Comparison of ENCODE assay signal across 8 mouse cellular contexts in genomic region chr7:83774721-83775120, GRCm38 (mm10). TPM values are rescaled to one million over a fixed set of nuclear protein-coding genes. Genes with fewer than 3 reads are reported as not detected.
DNase-seq lines count a peak whose midpoint lies in the region; ATAC-seq and TF ChIP-seq lines count a peak whose summit lies in the region.

No protein-coding gene starts in this region.

- no peaks in the 10 kb centered on the region for H3K27me3 ChIP-seq in liver, embryonic 14.5 days (ENCODE audit: control insufficient read depth, insufficient read depth, low read length)
- no peaks in the 10 kb centered on the region for H3K27me3 ChIP-seq in liver, embryonic 11.5 days (replicated peaks; ENCODE audit: control insufficient read depth, insufficient read depth, low read length)
- peaks cover 11% of the 10 kb centered on the region for H3K27me3 ChIP-seq in E14TG2a.4 (ENCODE audit: insufficient read depth, low read length)
- H3K27me3 ChIP-seq in limb, embryonic 10.5 days (ENCODE audit: low read depth, poor library complexity, severe bottlenecking) = no peaks in the 10 kb centered on the region

- H3K4me3 ChIP-seq in liver, embryonic 14.5 days (ENCODE audit: insufficient read depth in 1 of 2, low read depth in 2 of 2, low read length in 2 of 2) = no peak overlapping the region
- H3K4me3 ChIP-seq in liver, embryonic 11.5 days (ENCODE audit: low read depth, low read length) = no peak overlapping the region
- no peak overlapping the region for H3K4me3 ChIP-seq in E14TG2a.4 (replicated peaks; ENCODE audit: low read length)
- no peak overlapping the region for H3K4me3 ChIP-seq in limb, embryonic 10.5 days

- H3K36me3 ChIP-seq in liver, embryonic 14.5 days (replicated peaks; ENCODE audit: control insufficient read depth, insufficient read depth, low read depth) = no peaks in the 10 kb centered on the region
- no peaks in the 10 kb centered on the region for H3K36me3 ChIP-seq in liver, embryonic 11.5 days (ENCODE audit: control insufficient read depth, insufficient read depth, low read length)
- H3K36me3 ChIP-seq in E14TG2a.4 (ENCODE audit: insufficient read depth, low read length) = no peaks in the 10 kb centered on the region
- no peaks in the 10 kb centered on the region for H3K36me3 ChIP-seq in limb, embryonic 10.5 days

- 30% methylated on average over 5 of the region's 5 CpGs for WGBS in liver, embryonic 14.5 days (ENCODE audit: insufficient replicate concordance)
- 34% methylated on average over 5 of the region's 5 CpGs for WGBS in liver, embryonic 11.5 days
- 33% methylated on average over 5 of the region's 5 CpGs for WGBS in limb, embryonic 10.5 days

- H3K27ac ChIP-seq in liver, embryonic 14.5 days = no peak overlapping the region
- no peak overlapping the region for H3K27ac ChIP-seq in liver, embryonic 11.5 days (ENCODE audit: low read depth, low read length)
- H3K27ac ChIP-seq in limb, embryonic 10.5 days = no peak overlapping the region

- ATAC-seq in liver, embryonic 14.5 days (ENCODE audit: insufficient read depth) = no peak
- ATAC-seq in liver, embryonic 11.5 days (replicated peaks; ENCODE audit: low FRiP score) = no peak

- H3K4me1 ChIP-seq in liver, embryonic 14.5 days (replicated peaks; ENCODE audit: control insufficient read depth in 2 of 2, insufficient read depth in 2 of 2, low read length in 1 of 2) = no peaks in the 10 kb centered on the region; a peak in 1 of 4 replicates
- H3K4me1 ChIP-seq in liver, embryonic 11.5 days (replicated peaks; ENCODE audit: control insufficient read depth, insufficient read depth, low read length) = no peaks in the 10 kb centered on the region
- H3K4me1 ChIP-seq in E14TG2a.4 (replicated peaks; ENCODE audit: low read depth, low read length) = peaks cover 8% of the 10 kb centered on the region
- H3K4me1 ChIP-seq in limb, embryonic 10.5 days = peaks cover 29% of the 10 kb centered on the region

- TF ChIP-seq CTCF in liver, embryonic 14.5 days (IDR thresholded peaks at IDR 0.05; ENCODE audit: low read depth) = peak; percentile 50
- peak; percentile 80 for TF ChIP-seq CTCF in E14TG2a.4 (conservative IDR thresholded peaks at IDR 0.05; ENCODE audit: low read length)

- TF ChIP-seq EP300 in liver, embryonic 14.5 days (IDR thresholded peaks at IDR 0.05; ENCODE audit: low read depth) = no peak

- H3K9me3 ChIP-seq in liver, embryonic 14.5 days (ENCODE audit: control insufficient read depth, low read length) = no peaks in the 10 kb centered on the region
- H3K9me3 ChIP-seq in liver, embryonic 11.5 days (ENCODE audit: control insufficient read depth, low read length) = no peaks in the 10 kb centered on the region
- no peaks in the 10 kb centered on the region for H3K9me3 ChIP-seq in E14TG2a.4 (ENCODE audit: low read length)
- no peaks in the 10 kb centered on the region for H3K9me3 ChIP-seq in limb, embryonic 10.5 days (replicated peaks)

- no peak overlapping the region for H3K4me2 ChIP-seq in liver, embryonic 14.5 days (ENCODE audit: low read depth)
- no peak overlapping the region for H3K4me2 ChIP-seq in liver, embryonic 11.5 days

- H3K9ac ChIP-seq in liver, embryonic 14.5 days (replicated peaks) = no peak overlapping the region
- no peak overlapping the region for H3K9ac ChIP-seq in liver, embryonic 11.5 days (ENCODE audit: low read depth, low read length)

- intact Hi-C loops in heart, postnatal 36 days (cut with DNase I) = loop anchor here (1.0 to 5.0 kb wide), 3 partner anchors 79 to 206 kb away; no protein-coding TSS in a partner anchor

- DNase-seq in liver, embryonic 14.5 days (ENCODE audit: low read depth in 3 of 3, low spot score in 3 of 3) = no peak
- DNase-seq in liver, embryonic 11.5 days (ENCODE audit: low spot score) = no peak
- peak; percentile 62 to 67 for DNase-seq in cerebellum, adult 18-20 months
- DNase-seq in heart, postnatal 36 days = peak; percentile 30 to 31
- peak; percentile 55 for DNase-seq in limb, embryonic 10.5 days (ENCODE audit: low spot score)
- no peak for DNase-seq in ovary, postnatal 36 days (ENCODE audit: low spot score)
- DNase-seq in right cerebral cortex, postnatal 36 days (ENCODE audit: low spot score in 2 of 2) = no peak

RNA-seq across cellular contexts. Expression of gene Cfap161, which starts 20.0 kb away (rescaled TPM):
- 0.04 TPM in 1 of 2 replicates, not detected in the other for polyA plus RNA-seq in liver, embryonic 14.5 days (2012; rRNA removed)
- polyA plus RNA-seq in liver, embryonic 14.5 days (2014; fragmentation: Nextera tagmentation; extraction: Ambion mirVana) = 0.08 TPM in 1 of 2 replicates, not detected in the other
- polyA plus RNA-seq in liver, embryonic 11.5 days (2014; fragmentation: Nextera tagmentation; extraction: Ambion mirVana) = not detected in 2 replicates
- total RNA-seq in heart, postnatal 36 days (2021) = not detected
- polyA plus RNA-seq in limb, embryonic 10.5 days (2016; fragmentation: Nextera tagmentation; extraction: Ambion mirVana) = 0.14 TPM in 1 of 2 replicates, not detected in the other

RNA-seq across cellular contexts. Expression of gene Il16, which starts 29.2 kb away (rescaled TPM):
- 1.9 and 2.3 TPM in 2 replicates for polyA plus RNA-seq in liver, embryonic 14.5 days (2012; rRNA removed)
- polyA plus RNA-seq in liver, embryonic 14.5 days (2014; fragmentation: Nextera tagmentation; extraction: Ambion mirVana) = 2.8 and 3.8 TPM in 2 replicates
- polyA plus RNA-seq in liver, embryonic 11.5 days (2014; fragmentation: Nextera tagmentation; extraction: Ambion mirVana) = 4.5 and 5.9 TPM in 2 replicates
- 1 to 10 TPM; 8.4 to 10.0 TPM for total RNA-seq in heart, postnatal 36 days (2021)
- 2.3 and 3.4 TPM in 2 replicates for polyA plus RNA-seq in limb, embryonic 10.5 days (2016; fragmentation: Nextera tagmentation; extraction: Ambion mirVana)

Comparison
In these comparisons a context has a peak if more than half of its experiments do, and no peak if none do; other contexts are left out.
1. DNase-seq: peak in cerebellum, adult 18-20 months (2 of 2), heart, postnatal 36 days (2 of 2) and limb, embryonic 10.5 days (single experiment); none in liver, embryonic 14.5 days (0 of 3), liver, embryonic 11.5 days (single experiment), ovary, postnatal 36 days (single experiment) and right cerebral cortex, postnatal 36 days (0 of 2).